Mouse (Mus musculus) G1E (cell line): Measurements from ENCODE around the gene Rassf8. TPM values are rescaled to one million over a fixed set of nuclear protein-coding genes. Genes with fewer than 3 reads are reported as not detected.

Experiments used
- ATAC-seq: 2 replicates; pipeline ENCODE4 v1.8.0; 2016; ENCODE audit warnings: mild to moderate bottlenecking; ENCODE audit not compliant: insufficient number of reproducible peaks, poor library complexity, low FRiP score, severe bottlenecking; ENCODE audit errors: extremely low read depth
- DNase-seq: peaks from one replicate; pipeline ENCODE4 v3.0.0; 2012; ENCODE audit warnings: low spot score
- H3K27me3 ChIP-seq: 2 replicates; pipeline ENCODE4 v1.6.1; 2012; ENCODE audit warnings: mild to moderate bottlenecking, low read length, inconsistent platforms; ENCODE audit not compliant: insufficient read depth
- H3K36me3 ChIP-seq: replicated peaks from 2 replicates; pipeline ENCODE3; 2012; ENCODE audit warnings: mild to moderate bottlenecking, inconsistent platforms
- H3K4me1 ChIP-seq: 2 replicates; pipeline ENCODE4 v1.6.1; 2012; ENCODE audit warnings: low read depth, low read length, inconsistent platforms, mixed read lengths; ENCODE audit not compliant: insufficient read depth
- H3K4me3 ChIP-seq: 2 replicates; pipeline ENCODE4 v1.5.1; 2012; ENCODE audit warnings: low read depth, mild to moderate bottlenecking, inconsistent platforms, low read length, moderate library complexity, mixed read lengths
- H3K9me3 ChIP-seq: replicated peaks from 2 replicates; pipeline ENCODE4 v1.6.1; 2012; ENCODE audit warnings: inconsistent platforms
- CTCF ChIP-seq: IDR thresholded peaks from 2 replicates; pipeline ENCODE4 v1.5.1; 2012; ENCODE audit warnings: low read depth, low read length, inconsistent platforms, mixed read lengths
- GATA1 ChIP-seq: IDR thresholded peaks from 2 replicates; pipeline ENCODE4 v1.6.1; 2012; ENCODE audit warnings: borderline replicate concordance, low read length, inconsistent platforms, mixed read lengths
- GATA2 ChIP-seq: IDR thresholded peaks from 2 replicates; pipeline ENCODE4 v1.6.1; 2012; ENCODE audit warnings: low read depth, low read length, inconsistent platforms, borderline replicate concordance
- POLR2AphosphoS5 ChIP-seq: IDR thresholded peaks from 2 replicates; pipeline ENCODE4 v1.6.1; 2012; ENCODE audit warnings: low read depth, low read length, inconsistent platforms; ENCODE audit not compliant: insufficient replicate concordance
- TAL1 ChIP-seq: conservative IDR thresholded peaks from 2 replicates; pipeline ENCODE4 v1.6.1; 2012; ENCODE audit warnings: low read depth, low read length, inconsistent platforms, mixed read lengths
- polyA plus RNA-seq: library from polyadenylated mRNA; stranded (reverse); fragments of >175 nt; gene quantifications from 2 replicates; pipeline ENCODE4 v1.2.3, GENCODE M21; 2012
- total RNA-seq, 2 experiments: library from RNA; stranded (forward) in 1 of 2; stranded (reverse) in 1 of 2; fragments of 200-1000 nt in 1 of 2; fragments of >200 nt in 1 of 2; fragmentation: Nextera tagmentation in 1 of 2; gene quantifications; 2 replicates each; pipeline ENCODE4 v1.2.3; 2014 to 2017

The Rassf8 gene
- total and polyA plus RNA-seq, 3 experiments: 0.16 TPM; not detected in 2

- H3K9me3 ChIP-seq: peaks cover 32% of the 10 kb centered on the region
- DNase-seq: no peak
- no peaks in the 10 kb centered on the region for H3K27me3 ChIP-seq
Measured at GRCm38 (mm10) chr6:145781966-145782365, 35.4 kb downstream of the Rassf8 start.

DNA sequence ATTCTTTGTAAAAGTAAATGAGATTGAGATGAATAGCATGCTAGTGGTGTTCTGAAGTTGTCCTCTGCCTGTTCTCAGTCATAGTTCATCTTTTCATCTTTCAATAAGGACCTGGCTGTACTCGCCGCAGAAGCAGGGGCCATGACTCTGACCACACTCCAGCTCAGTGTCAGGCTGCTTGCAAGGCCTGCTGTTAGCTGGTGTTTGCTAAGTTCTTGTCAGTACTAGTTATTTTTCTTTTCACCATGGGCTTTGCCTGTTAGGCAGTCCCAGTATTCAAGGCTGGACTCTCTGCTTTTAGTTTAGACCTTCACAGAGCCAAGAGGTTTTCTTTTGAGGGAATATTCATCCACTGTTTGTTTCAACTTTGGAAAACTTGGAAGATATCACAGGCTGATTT, 40.8 kb downstream of the Rassf8 start:
- DNase-seq: no peak
- Histone ChIP-seq H3K36me3 (no peaks in the 10 kb centered on the region), H3K9me3 (peaks cover 21% of the 10 kb centered on the region), H3K27me3 (no peaks in the 10 kb centered on the region), H3K4me3 (no peak overlapping the region), H3K4me1 (no peaks in the 10 kb centered on the region)
- TF ChIP-seq GATA1 (no peak), CTCF (no peak), GATA2 (no peak), POLR2AphosphoS5 (no peak), TAL1 (no peak)
- no peak for ATAC-seq

More at GRCm38 (mm10) chr6:145781966-145782365, 35.4 kb downstream of the Rassf8 start:
- Histone ChIP-seq H3K4me1 (no peaks in the 10 kb centered on the region), H3K36me3 (no peaks in the 10 kb centered on the region), H3K4me3 (no peak overlapping the region)
- TF ChIP-seq CTCF: no peak
- ATAC-seq: no peak

DNA sequence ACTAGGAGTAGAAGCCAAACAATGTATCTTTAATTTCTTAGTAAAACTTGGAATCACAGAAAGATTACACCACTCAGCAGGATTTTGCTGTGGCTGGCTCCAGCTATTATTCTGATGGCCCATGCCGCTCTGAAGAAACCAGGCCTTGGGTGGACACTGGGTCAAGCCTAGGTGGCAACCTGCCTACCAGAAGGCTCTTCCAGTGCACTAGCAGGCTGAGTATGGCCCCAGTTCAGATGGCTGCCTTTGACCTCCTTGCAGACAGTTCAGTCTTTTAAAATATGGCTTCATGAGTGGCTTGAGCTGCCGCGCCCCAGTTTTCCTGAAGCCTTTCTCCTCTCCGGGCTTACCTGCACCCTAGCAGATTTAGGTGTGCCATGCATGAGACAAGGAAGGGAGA, 43.2 kb downstream of the Rassf8 start:
- no peak for ATAC-seq
- H3K36me3 ChIP-seq: no peaks in the 10 kb centered on the region
- TF ChIP-seq GATA2 (no peak), GATA1 (no peak), CTCF (no peak), POLR2AphosphoS5 (no peak), TAL1 (no peak)
- no peaks in the 10 kb centered on the region for H3K27me3 ChIP-seq
- no peak overlapping the region for H3K4me3 ChIP-seq
- H3K4me1 ChIP-seq: no peaks in the 10 kb centered on the region
- H3K9me3 ChIP-seq: peaks cover 35% of the 10 kb centered on the region
- DNase-seq: no peak

DNA sequence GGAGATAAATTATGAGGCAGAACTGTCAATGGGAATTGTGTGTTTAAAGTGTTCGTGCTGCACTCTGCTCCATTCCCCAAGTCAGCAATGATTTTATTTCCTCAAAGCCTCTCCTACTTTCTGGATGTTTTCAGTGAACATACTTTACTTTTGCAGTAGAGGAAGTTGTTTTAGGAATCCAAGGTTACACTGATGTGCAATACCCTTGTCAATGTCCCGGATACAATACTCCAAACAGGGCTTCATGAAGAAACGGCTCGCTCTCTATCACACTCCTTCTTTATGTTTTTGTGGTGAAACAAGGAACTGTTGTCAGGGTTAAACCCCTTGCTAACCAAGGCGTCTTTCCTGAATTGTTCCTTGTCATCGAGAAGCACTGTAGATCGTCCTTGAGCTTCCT, 45.8 kb downstream of the Rassf8 start:
- TF ChIP-seq GATA2: no peak
- TF ChIP-seq TAL1: no peak
- no peak for TF ChIP-seq CTCF
- no peak for TF ChIP-seq GATA1
- TF ChIP-seq POLR2AphosphoS5: no peak
- ATAC-seq: no peak

GRCm38 (mm10) chr6:145793109-145793593, 46.6 kb downstream of the Rassf8 start:
- no peaks in the 10 kb centered on the region for H3K27me3 ChIP-seq
- ATAC-seq (no peak), DNase-seq (no peak)
- H3K36me3 ChIP-seq: no peaks in the 10 kb centered on the region
- H3K9me3 ChIP-seq: peaks cover 52% of the 10 kb centered on the region
- TF ChIP-seq GATA1 (no peak), POLR2AphosphoS5 (no peak), GATA2 (no peak), CTCF (no peak), TAL1 (no peak)
- no peak overlapping the region for H3K4me3 ChIP-seq
- H3K4me1 ChIP-seq: no peaks in the 10 kb centered on the region

More for the DNA sequence above, 45.8 kb downstream of the Rassf8 start:
- no peak overlapping the region for H3K4me3 ChIP-seq
- DNase-seq: no peak
- H3K27me3 ChIP-seq: no peaks in the 10 kb centered on the region
- H3K36me3 ChIP-seq: no peaks in the 10 kb centered on the region
- no peaks in the 10 kb centered on the region for H3K4me1 ChIP-seq
- H3K9me3 ChIP-seq: peaks cover 49% of the 10 kb centered on the region

- Histone ChIP-seq H3K27me3 (no peaks in the 10 kb centered on the region), H3K36me3 (no peaks in the 10 kb centered on the region), H3K4me1 (no peaks in the 10 kb centered on the region), H3K9me3 (peaks cover 57% of the 10 kb centered on the region), H3K4me3 (no peak overlapping the region)
- no peak for DNase-seq
- no peak for ATAC-seq
- no peak for TF ChIP-seq CTCF
Measured at GRCm38 (mm10) chr6:145794671-145795070, 48.1 kb downstream of the Rassf8 start.

GRCm38 (mm10) chr6:145796191-145797023, 49.9 kb downstream of the Rassf8 start:
- no peaks in the 10 kb centered on the region for H3K27me3 ChIP-seq
- H3K4me3 ChIP-seq: no peak overlapping the region
- TF ChIP-seq GATA2 (no peak), GATA1 (no peak), POLR2AphosphoS5 (no peak), TAL1 (no peak), CTCF (no peak)
- ATAC-seq (no peak), DNase-seq (no peak)
- no peaks in the 10 kb centered on the region for H3K4me1 ChIP-seq
- peaks cover 63% of the 10 kb centered on the region for H3K9me3 ChIP-seq
- H3K36me3 ChIP-seq: no peaks in the 10 kb centered on the region
